Mouse (Mus musculus) gonadal fat pad, adult 2 months (tissue): ENCODE results near the gene Olfr1079. TPM values are rescaled to one million over a fixed set of nuclear protein-coding genes. Genes with fewer than 3 reads are reported as not detected.
"Not testable (repeated sequence)": the region's sequence is repeated elsewhere in the genome, so short reads cannot be mapped to it uniquely, and the experiment has no call there.

Experiments used
- DNase-seq: peaks from one replicate; pipeline ENCODE4 v3.0.0-alpha.2; 2012; ENCODE audit warnings: low read depth
- polyA plus RNA-seq: library from polyadenylated mRNA; depleted of rRNA; stranded (reverse); fragments of >200 nt; gene quantifications from 2 replicates; pipeline ENCODE4 v1.2.3, GENCODE M21; 2012; rRNA removed

The Olfr1079 gene
- polyA plus RNA-seq: not detected in 2 replicates

DNA sequence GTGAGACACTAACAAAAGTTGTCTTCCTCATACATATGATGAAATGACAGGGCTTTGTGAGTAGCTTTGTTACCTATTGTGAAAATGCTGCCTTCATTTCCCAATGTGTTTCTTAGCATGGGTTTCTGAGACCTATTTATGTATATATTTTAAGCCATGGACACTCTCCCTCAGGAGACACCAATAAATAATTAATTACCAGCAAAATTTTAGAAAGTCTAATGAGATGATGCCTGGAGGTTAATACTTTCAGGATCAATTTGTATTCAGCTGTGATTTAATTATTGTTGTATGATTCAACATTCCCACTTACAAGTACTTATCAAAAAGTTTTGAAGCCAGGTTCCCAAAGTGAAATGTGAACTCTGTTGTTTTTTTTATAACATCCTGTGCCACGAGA is at the start of gene Olfr1079:
Gene Olfr1079 (minus strand): TSS at position 101 of the 400 bp plus-strand sequence.
- no peak for DNase-seq

DNA sequence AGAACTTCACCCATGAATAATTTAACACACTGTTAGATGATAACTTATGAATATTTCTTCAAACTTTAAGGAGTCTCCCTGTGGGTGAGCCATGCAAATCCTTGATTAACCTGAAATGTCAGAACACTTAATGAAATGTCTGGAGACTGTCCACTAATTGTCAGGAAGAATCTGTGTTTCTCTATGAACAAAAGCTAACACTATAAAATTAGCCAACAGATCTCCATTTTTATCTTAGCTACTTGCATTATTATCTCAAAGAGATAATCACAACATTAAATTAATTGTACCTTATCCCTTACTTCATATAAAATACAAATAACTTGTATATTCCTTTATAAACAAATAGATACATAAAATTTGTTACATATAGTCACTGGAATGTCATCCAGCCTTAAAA is 15.9 kb upstream of the Olfr1079 start, which contains the start of gene Olfr1080:
Gene Olfr1080 (minus strand): TSS at position 101 of the 400 bp plus-strand sequence.
- DNase-seq: not testable (repeated sequence)

DNA sequence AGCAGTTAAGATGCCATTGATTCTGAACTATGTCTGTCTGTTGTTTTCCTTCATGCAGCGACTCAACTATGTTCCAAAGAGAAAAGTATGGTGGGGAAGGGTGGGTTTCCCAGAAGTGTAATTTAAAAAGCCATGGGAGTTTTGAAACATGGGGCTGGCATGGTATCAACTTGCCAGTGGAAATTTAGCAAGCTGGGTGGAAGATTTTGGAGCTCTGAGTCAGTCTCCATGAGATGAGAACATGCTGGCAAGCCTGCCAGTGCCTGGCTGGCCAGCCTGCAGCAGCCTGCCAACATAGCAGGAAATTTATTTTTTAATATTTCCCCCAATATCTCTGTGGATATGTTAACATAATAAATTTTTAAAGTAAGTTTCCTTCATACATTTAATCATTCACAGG is 11.3 kb downstream of the Olfr1079 start:
- DNase-seq: no peak

DNA sequence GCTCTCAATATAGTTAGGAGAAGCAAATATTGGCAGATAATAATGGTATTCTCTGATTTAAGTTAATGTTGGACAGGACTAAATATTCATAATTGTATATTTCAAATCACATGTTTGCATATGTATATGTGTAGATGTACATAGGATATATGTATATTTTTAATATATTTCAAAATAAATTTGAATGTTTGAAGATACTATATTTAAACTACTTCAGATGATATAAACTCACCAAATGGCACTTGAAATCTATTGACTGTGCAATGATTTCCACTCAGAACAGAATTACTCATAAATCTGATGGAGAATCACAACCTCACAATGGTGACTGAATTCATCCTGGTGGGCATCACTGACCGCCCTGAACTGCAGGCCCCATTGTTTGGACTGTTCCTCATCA is 34.1 kb downstream of the Olfr1079 start, which contains the start of gene Olfr1076:
Gene Olfr1076 (plus strand): TSS at position 301 of the 400 bp plus-strand sequence.
- no peak for DNase-seq

GRCm38 (mm10) chr2:86487286-86487685 is 55.0 kb downstream of the Olfr1079 start, which contains the start of gene Olfr228:
Gene Olfr228, minus strand, starts transcription at chr2:86487386.
- no peak for DNase-seq

Other genes starting within 250 kb of the Olfr1079 start
- not detected in 2 replicates for gene Olfr1053, start 227.2 kb downstream of the Olfr1079 start, polyA plus RNA-seq
- gene Olfr1054, start 207.0 kb downstream of the Olfr1079 start, polyA plus RNA-seq: not detected in 2 replicates
- not detected in 2 replicates for gene Olfr1055, start 192.2 kb downstream of the Olfr1079 start, polyA plus RNA-seq
- gene Olfr1056, start 180.0 kb downstream of the Olfr1079 start, polyA plus RNA-seq: not detected in 2 replicates
- gene Olfr1057, start 164.1 kb downstream of the Olfr1079 start, polyA plus RNA-seq: not detected in 2 replicates
- gene Olfr1058, start 153.9 kb downstream of the Olfr1079 start, polyA plus RNA-seq: not detected in 2 replicates
- gene Olfr1061, start 128.4 kb downstream of the Olfr1079 start, polyA plus RNA-seq: not detected in 2 replicates
- not detected in 2 replicates for gene Olfr1062, start 115.7 kb downstream of the Olfr1079 start, polyA plus RNA-seq
- not detected in 2 replicates for gene Olfr1065, start 91.9 kb downstream of the Olfr1079 start, polyA plus RNA-seq
- not detected in 2 replicates for gene Olfr1066, start 86.2 kb downstream of the Olfr1079 start, polyA plus RNA-seq
- not detected in 2 replicates for gene Olfr228, start 55.1 kb downstream of the Olfr1079 start, polyA plus RNA-seq
- not detected in 2 replicates for gene Olfr1076, start 34.0 kb downstream of the Olfr1079 start, polyA plus RNA-seq
- not detected in 2 replicates for gene Olfr1080, start 15.8 kb upstream of the Olfr1079 start, polyA plus RNA-seq
- gene Olfr1082, start 56.5 kb upstream of the Olfr1079 start, polyA plus RNA-seq: not detected in 2 replicates
- gene Olfr1084, start 97.2 kb upstream of the Olfr1079 start, polyA plus RNA-seq: not detected in 2 replicates
- not detected in 2 replicates for gene Olfr1085, start 119.5 kb upstream of the Olfr1079 start, polyA plus RNA-seq
- gene Olfr1086, start 137.6 kb upstream of the Olfr1079 start, polyA plus RNA-seq: not detected in 2 replicates
- not detected in 2 replicates for gene Olfr1087, start 155.9 kb upstream of the Olfr1079 start, polyA plus RNA-seq
- gene Olfr1089, start 191.2 kb upstream of the Olfr1079 start, polyA plus RNA-seq: not detected in 2 replicates
- not detected in 2 replicates for gene Olfr1090, start 216.5 kb upstream of the Olfr1079 start, polyA plus RNA-seq
- not detected in 2 replicates for gene Olfr1093, start 240.0 kb upstream of the Olfr1079 start, polyA plus RNA-seq